Mouse (Mus musculus) midbrain, embryonic 12.5 days (tissue): ENCODE measurements around the gene Fbxo41. TPM values are rescaled to one million over a fixed set of nuclear protein-coding genes. Genes with fewer than 3 reads are reported as not detected.
A peak's percentile ranks its signal among the peaks of the same experiment; 100 is the strongest.

Experiments
- ATAC-seq: fragments of 200-750 bp; cut with Nextera tagmentation; 2 replicates; pipeline ENCODE4 v1.8.0; 2017; ENCODE audit warnings: low read depth, moderate TSS enrichment, moderate library complexity; ENCODE audit not compliant: low FRiP score
- H3K27ac ChIP-seq: fragments of 300-500 bp; sonication (generic); replicated peaks from 2 replicates; pipeline ENCODE4 v1.5.1; 2016; ENCODE audit warnings: mild to moderate bottlenecking
- H3K27me3 ChIP-seq: fragments of 300-500 bp; sonication (generic); 2 replicates; pipeline ENCODE4 v1.6.1; 2016; ENCODE audit warnings: mild to moderate bottlenecking
- H3K36me3 ChIP-seq: fragments of 300-500 bp; sonication (generic); 2 replicates; pipeline ENCODE4 v1.6.1; 2016
- H3K4me1 ChIP-seq: fragments of 300-500 bp; sonication (generic); 2 replicates; pipeline ENCODE4 v1.6.1; 2016
- H3K4me2 ChIP-seq: fragments of 300-500 bp; sonication (generic); replicated peaks from 2 replicates; pipeline ENCODE4 v1.6.1; 2016; ENCODE audit warnings: mild to moderate bottlenecking, moderate library complexity
- H3K4me3 ChIP-seq: fragments of 300-500 bp; sonication (generic); 2 replicates; pipeline ENCODE4 v1.5.1; 2016; ENCODE audit warnings: mild to moderate bottlenecking
- H3K9ac ChIP-seq: fragments of 300-500 bp; sonication (generic); replicated peaks from 2 replicates; pipeline ENCODE4 v1.6.1; 2016; ENCODE audit warnings: mild to moderate bottlenecking, moderate library complexity
- H3K9me3 ChIP-seq: fragments of 300-500 bp; sonication (generic); 2 replicates; pipeline ENCODE4 v1.6.1; 2016; ENCODE audit warnings: mild to moderate bottlenecking
- WGBS: fragments of 180-500 bp; shearing (Covaris S2); methylation state at CpG from one replicate; pipeline ENCODE4 v1.1.7; 2016; 5-methylcytosine and 5-hydroxymethylcytosine counted together
- polyA plus RNA-seq: library from polyadenylated mRNA; unstranded; fragments of >200 nt; fragmentation: Nextera tagmentation; extraction: Ambion mirVana; gene quantifications from 2 replicates; pipeline ENCODE4 v1.2.1, GENCODE M21; 2016

The Fbxo41 gene
- polyA plus RNA-seq: 2.4 and 3.1 TPM in 2 replicates

DNA sequence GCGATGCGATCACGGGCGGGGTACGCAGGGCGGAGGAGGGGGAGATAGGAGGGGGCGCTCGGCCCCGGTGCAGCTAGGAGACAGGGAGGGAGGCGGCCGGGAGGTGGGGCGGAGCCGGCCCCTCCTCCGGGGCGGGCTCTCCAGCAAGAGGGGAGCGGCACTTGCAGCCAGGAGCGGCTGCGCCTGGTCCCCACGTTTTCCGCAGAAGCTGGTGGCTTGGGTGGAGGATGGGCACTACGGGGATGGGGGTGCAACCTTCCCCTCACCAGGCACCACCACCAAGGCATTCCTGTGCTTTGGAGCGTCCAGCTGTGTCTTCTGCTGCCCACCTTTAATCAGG is at the start of gene Fbxo41:
Gene Fbxo41 (minus strand): TSS at position 84 of the 340 bp plus-strand sequence.
- Histone ChIP-seq H3K27ac (peak within 1 kb of the TSS; percentile 71), H3K4me2 (peak within 1 kb of the TSS; percentile 80)

GRCm38 (mm10) chr6:85547642-85548041 is 44.8 kb upstream of the Fbxo41 start:
- no peaks in the 10 kb centered on the region for H3K4me1 ChIP-seq
- H3K36me3 ChIP-seq: no peaks in the 10 kb centered on the region
- H3K4me2 ChIP-seq: no peak overlapping the region
- H3K27ac ChIP-seq: no peak overlapping the region
- H3K9ac ChIP-seq: no peak overlapping the region
- no peaks in the 10 kb centered on the region for H3K9me3 ChIP-seq
- WGBS: 90% methylated on average over 5 of the region's 5 CpGs
- no peak overlapping the region for H3K4me3 ChIP-seq
- no peak for ATAC-seq
- H3K27me3 ChIP-seq: no peaks in the 10 kb centered on the region

More for the DNA sequence above, at the start of gene Fbxo41:
- peaks cover 21% of the 10 kb centered on the region for H3K4me1 ChIP-seq
- no peaks in the 10 kb centered on the region for H3K36me3 ChIP-seq
- H3K9me3 ChIP-seq: no peaks in the 10 kb centered on the region
- peaks cover 23% of the 10 kb centered on the region for H3K27me3 ChIP-seq
- H3K9ac ChIP-seq: peak within 1 kb of the TSS; percentile 80
- peak; percentile 90 for ATAC-seq
- WGBS: 0% methylated on average over 13 of the region's 22 CpGs
- peak within 1 kb of the TSS; percentile 68 for H3K4me3 ChIP-seq

- Histone ChIP-seq H3K27ac (no peak overlapping the region), H3K4me2 (no peak overlapping the region), H3K4me3 (no peak overlapping the region), H3K4me1 (no peaks in the 10 kb centered on the region), H3K9me3 (no peaks in the 10 kb centered on the region), H3K27me3 (no peaks in the 10 kb centered on the region), H3K36me3 (no peaks in the 10 kb centered on the region), H3K9ac (no peak overlapping the region)
- no peak for ATAC-seq
- WGBS: 79% methylated on average over 13 of the region's 13 CpGs
These were observed 41.6 kb upstream of the Fbxo41 start for GRCm38 (mm10) chr6:85544251-85544881.

GRCm38 (mm10) chr6:85543351-85544175 is 40.8 kb upstream of the Fbxo41 start:
- H3K4me1 ChIP-seq: no peaks in the 10 kb centered on the region
- H3K27me3 ChIP-seq: no peaks in the 10 kb centered on the region
- 83% methylated on average over 10 of the region's 10 CpGs for WGBS
- H3K9ac ChIP-seq: no peak overlapping the region
- no peak overlapping the region for H3K27ac ChIP-seq
- no peak for ATAC-seq
- no peak overlapping the region for H3K4me2 ChIP-seq
- H3K36me3 ChIP-seq: no peaks in the 10 kb centered on the region
- no peak overlapping the region for H3K4me3 ChIP-seq
- no peaks in the 10 kb centered on the region for H3K9me3 ChIP-seq

DNA sequence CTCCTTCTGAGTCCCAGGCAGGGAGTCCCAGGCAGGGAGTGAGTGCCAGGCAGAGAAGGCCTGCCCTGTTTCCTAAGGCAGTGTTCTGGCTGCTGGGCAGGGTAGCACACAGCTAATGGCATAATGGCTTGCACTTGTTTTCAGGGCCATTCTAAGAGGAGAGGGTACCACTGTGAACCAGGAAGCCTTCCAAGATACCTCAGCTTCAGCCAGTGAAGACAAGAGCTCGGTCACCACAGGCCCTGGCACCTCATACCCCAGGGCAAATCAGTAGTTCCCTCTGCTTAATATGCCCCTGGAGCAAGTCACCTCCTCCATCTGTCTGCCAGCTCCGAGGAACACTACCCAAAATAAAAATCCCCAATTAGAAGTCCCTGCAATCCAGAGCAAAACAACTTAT is 20.0 kb upstream of the Fbxo41 start:
- Histone ChIP-seq H3K9me3 (no peaks in the 10 kb centered on the region), H3K4me1 (peaks cover 8% of the 10 kb centered on the region), H3K27ac (no peak overlapping the region), H3K4me2 (no peak overlapping the region), H3K9ac (no peak overlapping the region), H3K27me3 (no peaks in the 10 kb centered on the region), H3K4me3 (no peak overlapping the region), H3K36me3 (no peaks in the 10 kb centered on the region)
- 74% methylated on average over 2 of the region's 2 CpGs for WGBS
- ATAC-seq: no peak

DNA sequence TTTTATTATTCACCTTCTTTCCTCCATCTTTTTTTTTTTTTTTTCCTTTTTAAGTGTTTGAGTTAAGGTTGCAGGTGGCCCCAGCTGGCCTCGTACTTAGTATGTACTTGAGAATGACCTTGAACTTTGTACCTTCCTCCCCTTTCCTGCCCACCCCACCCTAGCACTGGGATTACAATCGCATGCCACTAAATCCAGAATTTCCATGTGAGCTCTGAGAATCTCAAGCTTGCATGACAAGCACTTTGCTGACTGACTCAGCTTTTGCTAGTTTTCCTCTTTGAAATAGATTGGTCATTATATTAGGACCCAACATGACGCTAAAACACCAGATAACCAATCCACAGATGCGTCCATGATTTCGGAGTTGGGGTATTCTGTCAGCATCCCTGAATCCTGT is 19.2 kb upstream of the Fbxo41 start:
- H3K4me3 ChIP-seq: no peak overlapping the region

GRCm38 (mm10) chr6:85518091-85518693 is 15.4 kb upstream of the Fbxo41 start:
- H3K4me2 ChIP-seq: peak overlapping the region; percentile 24
- no peaks in the 10 kb centered on the region for H3K36me3 ChIP-seq
- peaks cover 17% of the 10 kb centered on the region for H3K4me1 ChIP-seq
- no peak for ATAC-seq
- no peak overlapping the region for H3K9ac ChIP-seq
- WGBS: 39% methylated on average over 5 of the region's 5 CpGs
- no peaks in the 10 kb centered on the region for H3K9me3 ChIP-seq
- 0 out of 2 replicates have a peak overlapping the region, but pooled peaks have one; percentile 25 for H3K27ac ChIP-seq
- H3K4me3 ChIP-seq: no peak overlapping the region
- H3K27me3 ChIP-seq: peaks cover 44% of the 10 kb centered on the region

More for the DNA sequence above, 19.2 kb upstream of the Fbxo41 start:
- 87% methylated on average over 5 of the region's 5 CpGs for WGBS
- Histone ChIP-seq H3K27me3 (peaks cover 7% of the 10 kb centered on the region), H3K36me3 (no peaks in the 10 kb centered on the region), H3K4me2 (no peak overlapping the region), H3K9me3 (no peaks in the 10 kb centered on the region), H3K4me1 (peaks cover 11% of the 10 kb centered on the region), H3K9ac (no peak overlapping the region), H3K27ac (no peak overlapping the region)
- ATAC-seq: no peak

GRCm38 (mm10) chr6:85515941-85516340 is 13.1 kb upstream of the Fbxo41 start:
- Histone ChIP-seq H3K9ac (no peak overlapping the region), H3K9me3 (no peaks in the 10 kb centered on the region), H3K27ac (no peak overlapping the region), H3K36me3 (no peaks in the 10 kb centered on the region), H3K4me1 (peaks cover 37% of the 10 kb centered on the region), H3K27me3 (peaks cover 66% of the 10 kb centered on the region), H3K4me2 (no peak overlapping the region), H3K4me3 (no peak overlapping the region)
- no peak for ATAC-seq
- WGBS: 89% methylated on average over 4 of the region's 4 CpGs

GRCm38 (mm10) chr6:85513531-85513910 is 10.7 kb upstream of the Fbxo41 start, which contains the start of gene Egr4:
Gene Egr4, minus strand, starts transcription at chr6:85513589.
- WGBS: under 1% methylated on average over 38 of the region's 38 CpGs
- Histone ChIP-seq H3K36me3 (no peaks in the 10 kb centered on the region), H3K9ac (0 out of 2 replicates have a peak within 1 kb of the TSS, but pooled peaks have one; percentile 21)

GRCm38 (mm10) chr6:85512577-85513530 is 10.1 kb upstream of the Fbxo41 start:
- Histone ChIP-seq H3K4me2 (peak overlapping the region; percentile 66), H3K27me3 (peaks cover 93% of the 10 kb centered on the region), H3K9ac (0 out of 2 replicates have a peak overlapping the region, but pooled peaks have one; percentile 21), H3K4me3 (peak overlapping the region; percentile 46), H3K9me3 (no peaks in the 10 kb centered on the region), H3K4me1 (peaks cover 30% of the 10 kb centered on the region), H3K36me3 (no peaks in the 10 kb centered on the region), H3K27ac (no peak overlapping the region)
- WGBS: 1% methylated on average over 84 of the region's 90 CpGs
- ATAC-seq: peak; percentile 55

More at GRCm38 (mm10) chr6:85513531-85513910, 10.7 kb upstream of the Fbxo41 start, which contains the start of gene Egr4:
- Histone ChIP-seq H3K4me3 (peak within 1 kb of the TSS; percentile 46), H3K4me2 (peak within 1 kb of the TSS; percentile 66), H3K4me1 (peaks cover 36% of the 10 kb centered on the region), H3K27ac (no peak within 1 kb of the TSS), H3K9me3 (no peaks in the 10 kb centered on the region), H3K27me3 (peaks cover 91% of the 10 kb centered on the region)
- ATAC-seq: peak; percentile 17; the same call in 1 of the 2 replicates

DNA sequence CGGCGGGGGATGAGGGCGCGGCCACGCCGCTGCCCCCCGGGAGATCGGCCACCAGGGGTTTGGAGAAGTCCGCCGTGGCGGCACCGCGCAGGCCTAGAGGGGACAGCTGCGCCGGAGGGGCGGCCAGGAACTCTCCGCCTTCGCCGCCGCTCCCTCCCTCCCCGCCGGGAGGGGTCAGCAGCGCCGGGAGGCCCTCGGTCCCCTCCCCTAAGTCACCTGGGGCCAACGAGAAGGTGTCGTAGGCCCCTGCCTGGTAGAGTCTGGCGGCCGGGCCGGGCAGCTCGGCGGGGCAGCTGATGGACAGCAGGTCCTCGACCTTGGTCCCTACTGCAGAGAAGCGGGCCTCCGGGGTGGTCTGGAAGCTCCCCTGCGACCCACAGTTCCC is 9.3 kb upstream of the Fbxo41 start:
- ATAC-seq: 0 out of 2 replicates have a peak, but pooled peaks have one; percentile 6
- no peaks in the 10 kb centered on the region for H3K36me3 ChIP-seq
- H3K27ac ChIP-seq: no peak overlapping the region
- peaks cover 26% of the 10 kb centered on the region for H3K4me1 ChIP-seq
- peaks cover 87% of the 10 kb centered on the region for H3K27me3 ChIP-seq
- peak overlapping the region; percentile 66 for H3K4me2 ChIP-seq
- under 1% methylated on average over 22 of the region's 36 CpGs for WGBS
- H3K9me3 ChIP-seq: no peaks in the 10 kb centered on the region
- H3K4me3 ChIP-seq: peak overlapping the region; percentile 46
- no peak overlapping the region for H3K9ac ChIP-seq
